ENCODE assay signal across 10 mouse cellular contexts in the genomic region with DNA sequence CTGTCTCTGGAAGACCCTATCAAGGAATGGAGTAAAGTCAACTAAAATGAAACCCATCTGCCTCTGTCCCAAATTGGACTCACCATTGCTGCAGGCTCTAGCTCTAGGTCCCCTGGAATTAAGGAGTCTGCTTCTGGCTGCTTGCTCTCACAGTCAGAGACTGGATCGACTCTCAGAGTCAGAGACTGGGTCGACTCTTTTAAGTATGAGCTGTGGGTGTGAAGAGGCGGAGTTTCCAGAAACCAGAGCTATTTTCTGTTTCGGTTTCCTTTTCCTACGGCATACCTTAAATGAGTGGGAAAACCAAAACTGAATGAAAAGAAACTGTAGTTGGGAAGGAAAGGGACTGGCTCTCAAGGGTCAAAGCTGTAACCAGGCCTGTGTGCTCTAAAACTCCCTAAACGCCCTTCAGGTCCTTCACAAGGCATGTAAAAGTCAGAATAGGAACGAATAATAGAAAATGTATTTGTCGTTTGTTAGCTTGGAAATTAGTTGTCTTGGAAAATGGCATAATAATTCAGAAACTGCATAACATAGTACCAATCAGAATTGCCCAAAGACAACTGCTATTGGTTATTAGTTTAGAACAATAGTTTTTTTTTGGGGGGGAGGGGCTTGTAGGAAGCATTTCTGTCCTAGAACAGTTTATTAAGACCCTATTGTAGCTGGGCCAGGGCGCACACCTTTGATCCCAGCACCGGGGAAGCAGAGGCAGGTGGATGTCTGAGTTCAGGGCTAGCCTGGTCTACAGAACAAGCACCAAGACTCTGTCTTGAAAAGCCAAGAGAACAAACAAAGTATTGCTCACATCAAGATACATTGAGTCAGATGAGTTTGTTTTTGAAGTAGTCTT. TPM values are rescaled to one million over a fixed set of nuclear protein-coding genes. Genes with fewer than 3 reads are reported as not detected.
DNase-seq lines count a peak whose midpoint lies in the region; ATAC-seq and TF ChIP-seq lines count a peak whose summit lies in the region.
"Had no signal": no experiment of that assay in that cellular context is flagged by ENCODE, and none has a peak within 500 bp of the region (broad histone marks: within the 10 kb centered on the region; RNA-seq: fewer than 3 reads in every experiment).

Isg15 (minus strand) TSS at position 196 of the 853 bp plus-strand sequence.

- ATAC-seq in erythroblast, adult 5-6 weeks (replicated peaks; ENCODE audit: low FRiP score, poor library complexity, severe bottlenecking): peak; percentile 13; the same call in 1 of the 2 replicates
- no peak for ATAC-seq in lung, embryonic 14.5 days (ENCODE audit: insufficient read depth)

- H3K27ac ChIP-seq in lung, embryonic 14.5 days (ENCODE audit: low read depth): no peak within 1 kb of the TSS
- H3K27ac ChIP-seq: midbrain, embryonic 12.5 days had no signal

- intact Hi-C loops in heart, postnatal 14 days (cut with DNase I): no loop called here
- intact Hi-C loops in left cerebral cortex, postnatal 36 days (cut with DNase I): no loop called here

- no peak within 1 kb of the TSS for H3K4me3 ChIP-seq in lung, embryonic 14.5 days (ENCODE audit: low read depth, low read length)
- H3K4me3 ChIP-seq: midbrain, embryonic 12.5 days had no signal

- whole genome bisulfite sequencing in lung, embryonic 14.5 days: 54% methylated on average over 10 of the region's 10 CpGs

- no peaks in the 10 kb centered on the region for H3K36me3 ChIP-seq in lung, embryonic 14.5 days (ENCODE audit: insufficient read depth)
- H3K36me3 ChIP-seq: G1E; midbrain, embryonic 12.5 days had no signal

- DNase-seq in heart, adult 8-10 months (ENCODE audit: low spot score): peak; percentile 58
- DNase-seq in heart, postnatal 14 days: no peak
- peak; percentile 82 for DNase-seq in 416B (ENCODE audit: low read depth)
- DNase-seq in lung, embryonic 14.5 days: peak; percentile 40
- no peak for DNase-seq in embryo, embryonic 9.5 days (ENCODE audit: extremely low spot score)
- no peak for DNase-seq in left cerebral cortex, postnatal 36 days (ENCODE audit: low spot score in 2 of 2)
- DNase-seq in urinary bladder, postnatal 14 days (ENCODE audit: low spot score): no peak

- peaks cover 23% of the 10 kb centered on the region for H3K27me3 ChIP-seq in lung, embryonic 14.5 days (ENCODE audit: insufficient read depth, low read length)

- H3K9ac ChIP-seq in lung, embryonic 14.5 days: no peak within 1 kb of the TSS
- H3K9ac ChIP-seq: midbrain, embryonic 12.5 days had no signal

- H3K4me2 ChIP-seq in lung, embryonic 14.5 days: no peak within 1 kb of the TSS; the same call in 1 of the 2 replicates
- H3K4me2 ChIP-seq: midbrain, embryonic 12.5 days had no signal

- H3K4me1 ChIP-seq in lung, embryonic 14.5 days (ENCODE audit: insufficient read depth): peaks cover 1% of the 10 kb centered on the region

- no peak for TF ChIP-seq CTCF in lung, embryonic 14.5 days (IDR thresholded peaks at IDR 0.05; ENCODE audit: low read depth)

- H3K9me3 ChIP-seq in lung, embryonic 14.5 days (ENCODE audit: low read depth, low read length): no peaks in the 10 kb centered on the region
- H3K9me3 ChIP-seq: G1E; midbrain, embryonic 12.5 days had no signal

RNA-seq across cellular contexts. Expression of gene Isg15, which starts in this region (rescaled TPM):
- total RNA-seq in heart, adult 8-10 months (2022): 1 to 10 TPM; 1.7 to 2.8 (median 2.0) TPM
- 1 to 10 TPM; 1.9 to 2.6 TPM for total RNA-seq in heart, postnatal 14 days (2021)
- 70.9 and 108 TPM in 2 replicates for total RNA-seq in erythroblast, adult 5-6 weeks (2015; ENCODE audit: low replicate concordance)
- 185 and 281 TPM in 2 replicates for total RNA-seq in erythroblast, adult 5-6 weeks (2017; ENCODE audit: low replicate concordance)
- 0.43 TPM in 1 of 2 replicates, not detected in the other for polyA plus RNA-seq in lung, embryonic 14.5 days (2014; fragmentation: Nextera tagmentation; extraction: Ambion mirVana)
- 1 to 10 TPM; 1.5 to 1.9 TPM for total RNA-seq in left cerebral cortex, postnatal 36 days (2021)

Comparison
In these comparisons a context has a peak if more than half of its experiments do, and no peak if none do; other contexts are left out.
1. RNA of gene Isg15 (total RNA-seq): 70.9 to 281 TPM in erythroblast, adult 5-6 weeks; 1.9 to 2.6 TPM in heart, postnatal 14 days, 1.7 to 2.8 TPM in heart, adult 8-10 months and 1.5 to 1.9 TPM in left cerebral cortex, postnatal 36 days; every median in the first group is over 10 times any median in the second.
2. DNase-seq: peak in heart, adult 8-10 months (single experiment) and 416B (single experiment); none in heart, postnatal 14 days (0 of 2), embryo, embryonic 9.5 days (single experiment), left cerebral cortex, postnatal 36 days (0 of 2) and urinary bladder, postnatal 14 days (single experiment).
3. Peak in DNase-seq in lung, embryonic 14.5 days; RNA of the gene not detected or under 1 TPM.